Mouse (Mus musculus): Measurements from ENCODE around the gene Flt3.

DNA sequence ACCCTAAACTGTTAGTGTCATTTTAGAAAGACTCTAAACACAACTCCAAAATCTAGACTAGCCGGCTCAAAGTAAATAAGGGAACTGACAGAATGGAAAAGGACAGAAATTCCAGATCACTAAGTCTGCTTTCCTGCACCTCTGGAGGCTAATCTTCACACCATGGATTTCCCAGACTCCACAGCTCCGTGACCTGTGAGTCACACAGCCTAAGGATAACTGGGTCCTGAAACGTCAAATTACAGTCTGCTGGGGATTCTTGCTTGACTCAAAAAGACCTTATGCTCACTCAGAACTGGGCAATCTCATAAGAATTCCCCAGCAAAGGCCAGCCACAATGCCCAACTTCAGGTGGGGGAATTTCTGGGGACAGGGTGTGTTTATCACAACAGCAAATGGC, 44.5 kb downstream of the Flt3 start:
- TF ChIP-seq CTCF (IDR thresholded peaks at IDR 0.05; ENCODE audit: extremely low read depth, insufficient read depth, low read length): no peak
- no peak for TF ChIP-seq POLR2A (IDR thresholded peaks at IDR 0.05; ENCODE audit: extremely low read depth, insufficient read depth, low read length)

Data from cortical plate, adult 2 months (tissue).